Mouse (Mus musculus) CH12.LX (cell line): ENCODE measurements around the gene Gm45799.

Source experiments
- CTCF ChIP-seq, 2 experiments: IDR thresholded peaks in 1 of 2; conservative IDR thresholded peaks in 1 of 2; 2 replicates each; pipeline ENCODE4 v1.5.1; 2011 to 2012; ENCODE audit warnings: low read depth in 2 of 2, low read length in 2 of 2, improper control_type of control experiment in 1 of 2, inconsistent platforms in 1 of 2, mild to moderate bottlenecking in 1 of 2, moderate library complexity in 1 of 2
- EP300 ChIP-seq: IDR thresholded peaks from 2 replicates; pipeline ENCODE4 v1.6.1; 2011; ENCODE audit warnings: low read length, improper control_type of control experiment
- GABPA ChIP-seq: IDR thresholded peaks from 2 replicates; pipeline ENCODE4 v1.6.1; 2012; ENCODE audit warnings: low read depth, low read length, improper control_type of control experiment, inconsistent platforms; ENCODE audit not compliant: insufficient replicate concordance
- HCFC1 ChIP-seq: IDR thresholded peaks from 2 replicates; pipeline ENCODE4 v1.6.1; 2012; ENCODE audit warnings: low read depth, mild to moderate bottlenecking, inconsistent platforms, low read length, improper control_type of control experiment
- MAFK ChIP-seq: IDR thresholded peaks from 2 replicates; pipeline ENCODE4 v1.6.1; 2011; ENCODE audit warnings: low read length, improper control_type of control experiment; ENCODE audit not compliant: insufficient replicate concordance
- MXI1 ChIP-seq: IDR thresholded peaks from 2 replicates; pipeline ENCODE4 v1.6.1; 2011; ENCODE audit warnings: mild to moderate bottlenecking, low read depth, low read length, improper control_type of control experiment
- NELFE ChIP-seq: IDR thresholded peaks from 2 replicates; pipeline ENCODE4 v1.6.1; 2011; ENCODE audit warnings: low read depth, low read length, improper control_type of control experiment
- POLR2A ChIP-seq: IDR thresholded peaks from 2 replicates; pipeline ENCODE4 v1.6.1; 2011; ENCODE audit warnings: low read depth, mild to moderate bottlenecking, improper control_type of control experiment, low read length
- POLR2AphosphoS2 ChIP-seq: IDR thresholded peaks from 2 replicates; pipeline ENCODE4 v1.6.1; 2011; ENCODE audit warnings: low read depth, low read length, improper control_type of control experiment
- SMC3 ChIP-seq: IDR thresholded peaks from 2 replicates; pipeline ENCODE4 v1.6.1; 2011; ENCODE audit warnings: low read depth, low read length, improper control_type of control experiment
- TCF12 ChIP-seq: IDR thresholded peaks from 2 replicates; pipeline ENCODE4 v1.6.1; 2014; ENCODE audit warnings: low read depth, mild to moderate bottlenecking, inconsistent platforms, low read length, improper control_type of control experiment
- USF1 ChIP-seq: IDR thresholded peaks from 2 replicates; pipeline ENCODE4 v1.6.1; 2014; ENCODE audit warnings: low read depth, mild to moderate bottlenecking, inconsistent platforms, low read length, improper control_type of control experiment
- ZC3H11A ChIP-seq: IDR thresholded peaks from 2 replicates; pipeline ENCODE4 v1.6.1; 2012; ENCODE audit warnings: low read depth, mild to moderate bottlenecking, inconsistent platforms, low read length, improper control_type of control experiment
- ZNF384 ChIP-seq: IDR thresholded peaks from 2 replicates; pipeline ENCODE4 v1.6.1; 2012; ENCODE audit warnings: low read depth, low read length, improper control_type of control experiment, inconsistent platforms

DNA sequence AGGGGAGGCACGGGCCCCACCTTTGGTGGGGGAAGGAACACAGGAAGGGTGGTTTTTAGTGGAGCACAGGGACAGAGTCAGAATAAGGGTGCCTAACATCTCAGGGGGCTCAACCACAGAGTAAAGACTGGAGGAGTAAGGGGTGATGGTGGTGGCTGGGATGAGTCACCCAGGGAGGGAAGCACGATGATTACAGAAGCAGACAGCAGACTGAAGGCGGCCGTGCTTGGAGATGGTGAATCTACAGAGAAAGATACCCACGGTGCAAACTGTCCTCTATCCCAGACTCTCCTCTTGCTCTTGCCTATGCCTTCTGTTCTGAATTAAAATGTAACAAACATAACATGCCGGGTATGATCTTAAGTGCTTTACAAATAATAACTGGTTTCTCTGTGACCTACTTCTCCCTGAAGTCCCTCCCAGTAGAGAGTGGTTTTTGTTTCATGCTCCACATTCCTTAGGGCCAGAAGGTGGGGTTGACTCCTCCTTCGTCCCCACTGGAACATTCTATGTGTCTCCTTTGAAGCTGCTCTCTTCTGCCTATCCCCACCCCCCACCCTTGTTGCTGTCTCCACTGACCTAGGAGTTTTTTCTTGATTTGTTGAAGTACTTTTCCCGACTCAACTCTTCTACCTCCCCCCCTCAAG lies 18.6 kb upstream of the Gm45799 start:
- TF ChIP-seq POLR2A (no peak), TCF12 (no peak), EP300 (no peak), GABPA (no peak), NELFE (no peak), CTCF (conservative IDR thresholded peaks at IDR 0.05 in 1 of 2, IDR thresholded peaks at IDR 0.05 in 1 of 2; ENCODE audit: low read depth in 2 of 2, low read length in 2 of 2) (no peak), ZNF384 (no peak), HCFC1 (no peak), MXI1 (no peak), POLR2AphosphoS2 (no peak), ZC3H11A (no peak), MAFK (no peak), SMC3 (no peak), USF1 (no peak)
